15 mouse cellular contexts compared by ENCODE assay signal in genomic region chr2:3622158-3622557, GRCm38 (mm10).
"Had no signal": no experiment of that assay in that cellular context is flagged by ENCODE, and none has a peak within 500 bp of the region (broad histone marks: within the 10 kb centered on the region; RNA-seq: fewer than 3 reads in every experiment).

No protein-coding gene starts in this region.

- H3K9me3 ChIP-seq: limb, embryonic 13.5 days; megakaryocyte, embryonic 14.5 days; midbrain, embryonic 12.5 days; neural tube, embryonic 12.5 days had no signal

- H3K36me3 ChIP-seq: limb, embryonic 13.5 days; midbrain, embryonic 12.5 days; neural tube, embryonic 12.5 days had no signal

- DNase-seq: kidney, adult 11 months; kidney, postnatal 10 days; kidney, postnatal 4 days; lung, adult 18-20 months; lung, postnatal 36 days; retina, postnatal 1 day; right cerebral cortex, postnatal 4 days; spleen, adult 18-20 months; thymus, postnatal 36 days had no signal

- H3K4me1 ChIP-seq: midbrain, embryonic 12.5 days; neural tube, embryonic 12.5 days had no signal

- H3K27ac ChIP-seq: layer of hippocampus, adult 2 months; limb, embryonic 13.5 days; liver, embryonic 14.5 days; midbrain, embryonic 12.5 days; neural tube, embryonic 12.5 days had no signal

- H3K9ac ChIP-seq: limb, embryonic 13.5 days; liver, embryonic 14.5 days; midbrain, embryonic 12.5 days; neural tube, embryonic 12.5 days had no signal

- H3K4me2 ChIP-seq: limb, embryonic 13.5 days; midbrain, embryonic 12.5 days; neural tube, embryonic 12.5 days had no signal

- H3K27me3 ChIP-seq: limb, embryonic 13.5 days; megakaryocyte, embryonic 14.5 days; midbrain, embryonic 12.5 days; neural tube, embryonic 12.5 days had no signal

- H3K4me3 ChIP-seq: layer of hippocampus, adult 2 months; limb, embryonic 13.5 days; megakaryocyte, embryonic 14.5 days; midbrain, embryonic 12.5 days; neural tube, embryonic 12.5 days had no signal
